Mouse (Mus musculus) heart, adult 11 months (tissue): ENCODE measurements around the gene Ticrr.

Source experiments
- DNase-seq: peaks from one replicate; pipeline ENCODE4 v3.0.0; 2022

Gene Ticrr

GRCm38 (mm10) chr7:79659578-79660290 lies at the start of gene Ticrr:
Ticrr (plus strand) TSS chr7:79660196.
- DNase-seq = peak; percentile 100

- DNase-seq = no peak
Observed at GRCm38 (mm10) chr7:79611901-79612300, 48.1 kb upstream of the Ticrr start.

- DNase-seq = no peak
Observed at GRCm38 (mm10) chr7:79612783-79613182, 47.2 kb upstream of the Ticrr start.

GRCm38 (mm10) chr7:79613314-79613713 lies 46.7 kb upstream of the Ticrr start:
- no peak for DNase-seq

DNA sequence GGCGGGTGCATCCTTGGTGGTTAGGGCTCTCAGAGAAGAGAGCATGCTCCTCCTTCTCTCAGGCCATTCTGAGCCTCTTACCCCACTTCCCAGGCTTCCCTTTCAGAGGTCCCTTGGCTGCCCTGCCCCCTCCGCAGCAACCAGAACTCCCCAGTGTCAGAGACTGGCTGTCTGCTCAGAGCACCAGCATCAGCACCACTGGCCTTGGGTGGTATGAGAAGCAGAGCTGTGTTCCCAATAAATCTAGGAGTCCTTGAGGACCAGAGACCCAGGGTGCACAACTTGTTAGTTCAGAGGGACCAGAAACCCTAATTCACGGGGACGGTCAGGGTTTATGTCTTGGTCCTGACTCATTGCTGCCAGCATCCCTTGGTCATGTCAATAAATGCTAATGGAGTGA lies 45.0 kb upstream of the Ticrr start:
- no peak for DNase-seq

- no peak for DNase-seq
Observed at GRCm38 (mm10) chr7:79615941-79616340, 44.1 kb upstream of the Ticrr start.

DNA sequence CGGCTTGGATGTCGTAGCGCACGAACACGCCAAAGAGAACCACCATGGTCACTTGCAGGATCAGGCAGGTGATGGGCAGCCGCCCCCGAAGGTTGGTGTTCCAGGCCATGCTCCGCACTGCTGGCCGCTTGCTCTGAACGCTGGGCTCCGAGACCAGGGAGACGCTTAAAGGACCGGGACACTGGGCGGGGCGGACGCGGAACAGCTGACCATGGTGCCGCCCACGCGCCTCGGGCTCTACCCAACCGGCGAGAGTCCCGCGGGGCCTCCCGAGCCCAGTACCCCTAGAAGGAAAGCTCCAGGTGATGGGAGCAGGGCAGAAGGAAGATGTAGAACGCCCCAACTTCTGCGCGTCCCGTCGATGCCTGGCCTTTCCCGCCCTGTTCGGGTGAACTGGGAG lies 42.6 kb upstream of the Ticrr start, which contains the start of gene Rhcg:
Gene Rhcg, minus strand, starts transcription at position 240 of the 400 bp plus-strand sequence.
- DNase-seq = no peak

DNA sequence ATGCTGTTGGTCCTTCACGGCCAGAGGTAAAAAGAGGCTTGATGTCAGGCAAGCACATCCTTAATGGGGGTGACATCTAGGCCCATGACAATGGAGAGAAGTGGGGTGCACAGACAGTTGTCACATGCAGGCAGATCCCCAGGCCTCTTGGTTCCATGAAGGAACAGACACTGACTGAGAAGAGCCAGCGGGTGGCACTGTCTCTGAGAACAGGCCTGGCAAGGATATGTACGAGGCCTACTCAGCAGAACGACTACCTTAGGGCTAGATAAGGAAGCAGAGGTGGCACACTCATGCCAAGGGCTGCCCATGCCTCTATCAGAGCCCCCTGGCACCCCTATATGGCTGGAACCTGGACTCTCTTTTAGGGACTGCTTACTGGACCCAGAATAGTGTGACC lies 40.5 kb upstream of the Ticrr start:
- DNase-seq = no peak

DNA sequence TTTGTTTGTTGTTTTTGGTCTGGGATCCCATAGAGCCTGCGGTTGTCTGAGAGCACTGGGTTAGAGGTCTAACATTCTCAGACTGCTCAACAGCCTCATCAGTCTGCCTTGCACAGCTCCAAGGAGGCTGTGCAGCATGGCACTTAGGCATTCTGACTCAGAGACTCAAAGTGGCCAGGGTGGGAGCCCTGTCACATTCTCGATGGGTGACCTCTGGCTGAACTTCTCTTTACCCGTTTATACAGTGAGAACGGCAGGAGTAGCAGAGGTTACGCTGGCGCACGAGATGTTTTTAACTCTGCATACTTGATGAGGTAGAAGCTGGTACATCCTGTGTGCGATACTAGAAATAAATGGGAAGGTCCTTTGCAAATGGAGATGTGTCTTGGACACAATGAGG lies 36.9 kb upstream of the Ticrr start:
- no peak for DNase-seq

DNA sequence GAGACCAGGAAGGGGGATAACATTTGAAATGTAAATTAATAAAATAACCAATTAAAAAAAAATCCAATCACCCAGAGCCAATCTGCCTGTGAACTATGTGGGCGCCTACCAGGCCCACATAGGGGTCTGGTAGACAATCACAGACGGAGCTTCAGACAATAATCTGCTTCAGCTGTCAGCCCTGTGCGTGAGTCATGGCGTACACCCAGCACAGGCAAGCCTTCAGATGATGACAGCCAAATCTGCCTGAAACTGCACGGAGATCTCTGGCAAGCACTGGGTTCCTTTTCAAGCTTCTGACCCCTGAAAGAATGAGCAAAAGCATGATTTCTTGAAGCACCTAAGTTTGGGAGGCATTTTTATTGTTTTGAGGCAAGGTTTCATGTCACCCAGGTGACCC lies 33.8 kb upstream of the Ticrr start:
- peak; percentile 80 for DNase-seq

- peak; percentile 62 for DNase-seq
Observed at GRCm38 (mm10) chr7:79628271-79628913, 31.6 kb upstream of the Ticrr start.

DNA sequence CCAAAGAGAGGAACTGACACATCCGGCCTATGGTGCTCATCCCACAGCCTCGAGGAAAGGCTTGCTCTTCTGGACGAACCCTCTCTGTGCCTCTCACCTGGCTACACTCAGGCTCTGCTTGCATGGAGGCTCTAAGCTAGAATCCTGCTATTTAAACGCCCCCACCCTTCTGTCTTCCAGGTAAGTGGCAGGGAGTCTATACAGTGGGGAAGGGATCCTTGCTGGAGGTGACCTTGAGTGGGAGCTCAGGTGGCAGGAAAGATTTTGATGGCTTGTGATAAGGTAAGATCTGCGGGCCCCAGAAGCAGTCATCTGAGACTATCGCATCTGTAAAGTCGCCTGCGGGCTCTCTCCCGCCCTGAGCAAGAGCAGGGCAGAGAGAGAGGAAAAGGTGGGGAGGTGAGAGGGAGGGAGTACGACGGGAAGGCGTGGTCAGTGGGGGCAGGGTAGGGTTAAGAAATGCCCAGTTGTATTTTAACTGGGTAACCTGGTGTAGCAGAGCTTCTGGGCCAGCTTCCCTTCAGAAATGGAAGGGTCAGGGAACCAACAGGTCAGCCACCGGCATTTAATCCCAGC lies 28.1 kb upstream of the Ticrr start:
- no peak for DNase-seq

GRCm38 (mm10) chr7:79647233-79647632 lies 12.8 kb upstream of the Ticrr start:
- no peak for DNase-seq

- DNase-seq = no peak
Observed at GRCm38 (mm10) chr7:79649005-79649404, 11.0 kb upstream of the Ticrr start.

DNA sequence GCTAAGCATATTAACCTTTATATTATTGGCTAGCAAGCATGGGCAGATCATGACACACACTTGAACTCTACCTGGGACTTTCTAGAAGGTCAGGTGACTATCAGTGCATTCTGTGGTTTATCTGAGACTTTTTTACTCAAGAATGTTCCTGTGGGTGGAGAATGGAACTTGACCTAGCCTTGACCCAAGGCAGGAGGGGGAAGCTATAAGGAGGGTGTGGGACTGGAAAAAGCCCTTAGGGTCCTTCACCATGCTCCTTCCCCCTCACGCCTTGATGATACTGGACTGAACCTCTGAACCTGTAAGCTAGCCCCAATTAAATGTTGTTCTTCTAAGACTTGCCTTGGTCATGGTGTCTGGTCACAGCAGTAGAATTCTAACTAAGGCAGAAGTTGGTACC lies 5.8 kb upstream of the Ticrr start:
- DNase-seq = no peak

DNA sequence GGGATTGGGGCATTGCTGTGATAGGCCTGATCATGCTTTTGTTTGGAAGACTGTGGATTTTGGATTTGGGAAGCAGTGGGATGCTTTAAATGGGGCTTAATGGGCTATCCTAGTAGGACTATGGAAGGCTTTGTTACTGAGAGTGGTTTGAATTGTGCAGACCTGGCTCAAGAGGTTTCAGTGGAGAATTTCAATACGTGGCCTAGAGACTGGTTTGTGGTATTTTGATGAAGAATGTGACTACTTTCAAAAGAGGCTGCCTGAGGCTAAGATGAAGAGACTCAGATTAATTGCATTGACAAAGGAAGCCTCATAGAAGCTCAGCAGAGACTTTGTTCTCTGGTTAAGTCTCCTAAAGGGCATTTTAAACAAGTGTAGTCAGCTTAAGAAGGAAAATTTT lies 5.4 kb upstream of the Ticrr start:
- DNase-seq = no peak

DNA sequence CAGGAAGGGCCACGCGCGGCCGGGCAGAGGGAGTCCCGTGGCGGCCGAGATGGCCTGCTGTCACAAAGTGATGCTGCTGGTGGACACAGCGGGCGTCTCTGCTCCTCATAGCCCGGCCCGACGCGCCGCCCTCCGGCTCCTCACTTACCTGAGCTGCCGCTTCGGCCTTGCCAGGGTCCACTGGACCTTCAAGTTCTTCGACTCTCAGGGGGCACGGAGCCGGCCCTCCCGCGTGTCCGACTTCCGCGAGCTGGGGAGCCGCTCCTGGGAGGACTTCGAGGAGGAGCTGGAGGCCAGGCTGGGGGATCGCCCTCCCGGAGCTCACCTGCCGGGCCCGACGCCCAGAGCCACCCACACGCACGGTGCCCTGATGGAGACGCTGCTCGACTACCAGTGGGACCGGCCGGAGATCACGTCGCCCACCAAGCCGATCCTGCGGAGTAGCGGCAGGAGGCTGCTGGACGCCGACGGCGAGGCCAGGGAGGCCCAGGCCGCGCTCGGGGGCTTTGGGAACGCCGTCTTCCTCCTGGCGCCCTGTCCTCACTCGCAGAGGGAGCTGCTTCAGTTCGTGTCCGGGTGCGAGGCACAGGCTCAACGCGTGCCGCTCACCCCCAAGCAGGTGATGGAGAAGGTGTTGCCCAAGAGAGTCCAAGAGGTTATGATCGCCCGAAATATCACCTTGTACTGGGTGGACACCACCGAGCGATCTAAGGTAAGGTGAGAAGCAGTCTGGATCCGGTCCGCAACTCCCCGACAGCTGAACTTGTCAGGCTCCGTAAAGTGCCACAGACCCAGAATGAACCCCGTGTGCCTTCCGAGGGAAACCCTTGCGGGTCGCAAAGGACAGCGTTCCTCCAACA lies 525 bp downstream of the Ticrr start:
- peak; percentile 85 for DNase-seq

DNA sequence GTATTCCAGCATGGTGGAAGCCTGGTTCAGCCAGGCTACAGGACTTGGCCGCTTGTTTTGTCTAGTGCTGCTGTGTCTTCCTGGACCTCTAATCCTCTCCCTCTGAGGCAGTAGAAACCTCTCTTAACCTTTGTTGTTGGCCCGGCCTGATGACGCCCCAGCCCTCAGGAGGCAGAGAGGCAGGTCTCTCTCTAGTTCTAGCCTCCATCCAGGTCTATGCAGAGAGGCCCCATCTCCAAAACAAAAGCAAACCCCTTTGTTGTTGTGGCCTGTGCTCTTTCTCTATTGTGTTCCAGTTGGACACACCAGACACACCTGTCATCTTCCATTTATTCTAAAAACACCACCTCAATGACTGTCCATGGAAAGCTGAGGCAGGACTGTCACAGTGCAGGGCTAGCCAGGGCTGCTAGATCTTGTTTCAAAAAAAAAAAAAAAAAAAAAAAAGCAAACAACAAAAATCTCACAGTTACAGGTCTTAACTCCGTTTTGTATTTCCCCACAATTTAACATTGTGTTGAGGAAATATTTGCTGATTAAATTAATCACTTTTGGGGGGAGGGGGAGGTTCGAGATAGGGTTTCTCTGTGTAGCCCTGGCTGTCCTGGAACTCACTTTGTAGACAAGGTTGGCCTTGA lies 1.4 kb downstream of the Ticrr start:
- DNase-seq = peak; percentile 49

GRCm38 (mm10) chr7:79666690-79667089 lies 6.7 kb downstream of the Ticrr start:
- peak; percentile 21 for DNase-seq

DNA sequence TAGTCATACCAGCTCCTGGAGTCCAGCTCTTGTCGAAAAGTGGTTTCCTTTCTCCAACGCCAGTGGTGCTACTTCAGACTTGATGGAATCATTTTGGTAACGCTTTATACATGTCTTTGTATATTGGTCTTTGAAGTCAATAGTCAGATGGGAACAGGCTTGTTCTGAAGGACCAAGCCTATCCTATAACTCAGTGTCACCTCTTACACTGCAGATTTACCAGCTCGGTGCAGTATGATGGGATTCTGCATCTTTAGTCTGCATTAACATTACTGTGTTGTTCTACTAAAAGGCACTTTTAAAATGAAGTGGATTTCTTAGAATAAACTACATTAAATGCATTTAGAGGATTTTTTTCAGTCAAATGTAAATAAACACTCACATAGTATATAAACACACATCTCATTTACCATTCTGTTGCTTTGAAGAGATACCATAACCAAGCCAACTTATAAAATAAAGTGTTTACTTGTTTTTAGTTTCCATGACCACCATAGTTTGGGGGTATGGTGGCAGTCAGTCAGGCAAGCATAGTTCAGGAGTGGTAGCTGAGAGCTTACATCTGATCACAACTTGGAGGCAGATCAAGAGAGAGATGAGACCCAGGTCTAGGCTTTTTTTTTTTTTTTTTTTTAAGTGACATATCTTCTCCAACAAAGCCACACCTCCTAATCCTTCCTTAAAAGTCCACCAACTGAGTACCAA lies 11.1 kb downstream of the Ticrr start:
- DNase-seq = peak; percentile 43

GRCm38 (mm10) chr7:79679186-79679585 lies 19.2 kb downstream of the Ticrr start:
- DNase-seq = peak; percentile 56

DNA sequence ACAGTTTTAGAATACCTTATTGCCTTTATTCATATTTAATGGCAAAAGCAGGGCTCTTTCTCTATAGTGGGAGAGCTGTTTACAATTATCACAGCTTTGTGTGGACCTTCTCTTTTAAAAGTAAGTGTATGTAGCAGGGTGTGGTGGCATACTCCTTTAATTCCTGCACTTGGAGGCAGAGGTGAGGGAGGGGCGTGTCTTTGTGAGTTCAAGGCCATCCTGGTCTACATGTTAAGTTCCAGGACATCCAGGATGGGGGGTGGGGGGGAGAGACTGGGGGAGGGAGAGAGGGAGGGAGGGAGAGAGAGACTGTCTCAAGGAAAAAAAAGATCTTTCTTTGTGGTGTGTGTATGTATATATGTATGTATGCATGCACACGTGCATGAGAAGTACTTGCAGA lies 20.2 kb downstream of the Ticrr start:
- DNase-seq = peak; percentile 8
